Mouse (Mus musculus) testis, postnatal 14 days (tissue): ENCODE results near the gene Ndufa3.
"Not testable (repeated sequence)": the region's sequence is repeated elsewhere in the genome, so short reads cannot be mapped to it uniquely, and the experiment has no call there.

Experiments used
- DNase-seq: peaks from one replicate; pipeline ENCODE4 v3.0.0; 2021; ENCODE audit warnings: low spot score

Ndufa3 gene

GRCm38 (mm10) chr7:3617242-3617995 lies at the start of gene Ndufa3:
Gene Ndufa3 (plus strand): TSS chr7:3617373.
- DNase-seq: peak; percentile 88

- DNase-seq: no peak
These were observed 47.4 kb upstream of the Ndufa3 start for GRCm38 (mm10) chr7:3569725-3570124.

- not testable (repeated sequence) for DNase-seq
These were observed 46.6 kb upstream of the Ndufa3 start for GRCm38 (mm10) chr7:3570580-3570979.

- DNase-seq: no peak
These were observed 45.3 kb upstream of the Ndufa3 start for GRCm38 (mm10) chr7:3571847-3572246.

GRCm38 (mm10) chr7:3574216-3574615 lies 43.0 kb upstream of the Ndufa3 start:
- DNase-seq: no peak

- no peak for DNase-seq
These were observed 40.6 kb upstream of the Ndufa3 start for GRCm38 (mm10) chr7:3576354-3577124.

- DNase-seq: no peak
These were observed 39.0 kb upstream of the Ndufa3 start for GRCm38 (mm10) chr7:3578196-3578595.

- no peak for DNase-seq
These were observed 38.1 kb upstream of the Ndufa3 start for GRCm38 (mm10) chr7:3578952-3579546.

- DNase-seq: no peak
These were observed 37.1 kb upstream of the Ndufa3 start for GRCm38 (mm10) chr7:3580029-3580428.

GRCm38 (mm10) chr7:3585763-3586162 lies 31.4 kb upstream of the Ndufa3 start:
- no peak for DNase-seq

- no peak for DNase-seq
These were observed 30.9 kb upstream of the Ndufa3 start for GRCm38 (mm10) chr7:3586255-3586654.

GRCm38 (mm10) chr7:3587292-3587691 lies 29.9 kb upstream of the Ndufa3 start:
- no peak for DNase-seq

GRCm38 (mm10) chr7:3590550-3590949 lies 26.6 kb upstream of the Ndufa3 start:
- no peak for DNase-seq

- DNase-seq: no peak
These were observed 25.6 kb upstream of the Ndufa3 start for GRCm38 (mm10) chr7:3591534-3591933.

- DNase-seq: no peak
These were observed 23.3 kb upstream of the Ndufa3 start for GRCm38 (mm10) chr7:3593855-3594254.

GRCm38 (mm10) chr7:3594686-3595085 lies 22.5 kb upstream of the Ndufa3 start:
- DNase-seq: no peak

GRCm38 (mm10) chr7:3595146-3595545 lies 22.0 kb upstream of the Ndufa3 start:
- DNase-seq: peak; percentile 57

GRCm38 (mm10) chr7:3597755-3598154 lies 19.4 kb upstream of the Ndufa3 start:
- DNase-seq: not testable (repeated sequence)

- peak; percentile 47 for DNase-seq
These were observed 16.1 kb upstream of the Ndufa3 start for GRCm38 (mm10) chr7:3601119-3601518.

- no peak for DNase-seq
These were observed 10.4 kb upstream of the Ndufa3 start for GRCm38 (mm10) chr7:3606798-3607197.

GRCm38 (mm10) chr7:3607391-3607790 lies 9.8 kb upstream of the Ndufa3 start:
- DNase-seq: no peak

- peak; percentile 28 for DNase-seq
These were observed 8.5 kb upstream of the Ndufa3 start for GRCm38 (mm10) chr7:3608668-3609067.

GRCm38 (mm10) chr7:3609082-3609481 lies 8.1 kb upstream of the Ndufa3 start:
- DNase-seq: no peak
